In genomic region chr7:99537183-99537756, GRCm38 (mm10) we compare ENCODE assay signal across 8 mouse cellular contexts. TPM values are rescaled to one million over a fixed set of nuclear protein-coding genes. Genes with fewer than 3 reads are reported as not detected.
DNase-seq lines count a peak whose midpoint lies in the region; ATAC-seq and TF ChIP-seq lines count a peak whose summit lies in the region.

No protein-coding gene starts in this region.

- intact Hi-C loops in gastrocnemius, postnatal 14 days (cut with DNase I; ENCODE audit: low total_unique reads), result no loop called here

- no peak for ATAC-seq in neural tube, embryonic 12.5 days (ENCODE audit: low FRiP score, low read depth)
- no peak for ATAC-seq in granulocyte monocyte progenitor cell, adult 5-6 weeks (replicated peaks; ENCODE audit: poor library complexity, severe bottlenecking)

- DNase-seq in layer of hippocampus, adult 2 months (ENCODE audit: low spot score in 2 of 2), result no peak
- no peak for DNase-seq in layer of hippocampus, adult 9-11 months
- no peak for DNase-seq in embryonic facial prominence, embryonic 10.5 days (ENCODE audit: low spot score)
- peak; percentile 17 for DNase-seq in induced T-regulatory cell, adult 2 months (ENCODE audit: low read depth)
- DNase-seq in gastrocnemius, postnatal 14 days, result no peak
- DNase-seq in cerebellum, adult 11 months, result no peak

- H3K27ac ChIP-seq in layer of hippocampus, adult 2 months, result peak overlapping the region; percentile 95
- H3K27ac ChIP-seq in embryonic facial prominence, embryonic 10.5 days (replicated peaks), result peak overlapping the region; percentile 48; the same call in 1 of the 2 replicates
- H3K27ac ChIP-seq in neural tube, embryonic 12.5 days, result no peak overlapping the region

- peaks cover 18% of the 10 kb centered on the region for H3K27me3 ChIP-seq in embryonic facial prominence, embryonic 10.5 days (replicated peaks; ENCODE audit: low read depth, poor library complexity, severe bottlenecking)
- H3K27me3 ChIP-seq in neural tube, embryonic 12.5 days (replicated peaks), result no peaks in the 10 kb centered on the region

- H3K4me2 ChIP-seq in neural tube, embryonic 12.5 days (replicated peaks), result peak overlapping the region; percentile 87

- peaks cover 84% of the 10 kb centered on the region for H3K4me1 ChIP-seq in embryonic facial prominence, embryonic 10.5 days
- peaks cover 61% of the 10 kb centered on the region for H3K4me1 ChIP-seq in neural tube, embryonic 12.5 days

- H3K9ac ChIP-seq in neural tube, embryonic 12.5 days, result peak overlapping the region; percentile 36; the same call in 1 of the 2 replicates

- no peak for TF ChIP-seq CTCF in layer of hippocampus, adult 2 months (conservative IDR thresholded peaks at IDR 0.05)

- WGBS in embryonic facial prominence, embryonic 10.5 days, result 29% methylated on average over 5 of the region's 5 CpGs
- 36% methylated on average over 5 of the region's 5 CpGs for WGBS in neural tube, embryonic 12.5 days

- H3K9me3 ChIP-seq in embryonic facial prominence, embryonic 10.5 days, result no peaks in the 10 kb centered on the region
- no peaks in the 10 kb centered on the region for H3K9me3 ChIP-seq in neural tube, embryonic 12.5 days

- no peaks in the 10 kb centered on the region for H3K36me3 ChIP-seq in embryonic facial prominence, embryonic 10.5 days (replicated peaks)
- H3K36me3 ChIP-seq in neural tube, embryonic 12.5 days, result no peaks in the 10 kb centered on the region

- H3K4me3 ChIP-seq in layer of hippocampus, adult 2 months, result peak overlapping the region; percentile 89
- peak overlapping the region; percentile 71 for H3K4me3 ChIP-seq in embryonic facial prominence, embryonic 10.5 days
- peak overlapping the region; percentile 11; the same call in 1 of the 2 replicates for H3K4me3 ChIP-seq in neural tube, embryonic 12.5 days

RNA-seq across cellular contexts. Expression of gene Arrb1, which starts 2.0 kb away (rescaled TPM):
- 100 to 1,000 TPM; 143 to 148 TPM for total RNA-seq in layer of hippocampus, adult 2 months (2021)
- polyA plus RNA-seq in embryonic facial prominence, embryonic 10.5 days (2016; fragmentation: Nextera tagmentation; extraction: Ambion mirVana), result 12.6 and 13.7 TPM in 2 replicates
- polyA plus RNA-seq in neural tube, embryonic 12.5 days (2016; fragmentation: Nextera tagmentation; extraction: Ambion mirVana), result 16.3 and 18.4 TPM in 2 replicates
- total RNA-seq in gastrocnemius, postnatal 14 days (2021), result 10 to 100 TPM; 14.3 to 15.2 TPM
- total RNA-seq in granulocyte monocyte progenitor cell, adult 5-6 weeks (2014; fragmentation: Nextera tagmentation), result 35.3 and 40.1 TPM in 2 replicates
- total RNA-seq in granulocyte monocyte progenitor cell, adult 5-6 weeks (2017), result 24.1 and 36.6 TPM in 2 replicates

RNA-seq across cellular contexts. Expression of gene Rps3, which starts 53.7 kb away (rescaled TPM):
- 100 to 1,000 TPM; 278 to 289 TPM for total RNA-seq in layer of hippocampus, adult 2 months (2021)
- polyA plus RNA-seq in embryonic facial prominence, embryonic 10.5 days (2016; fragmentation: Nextera tagmentation; extraction: Ambion mirVana), result 769 and 805 TPM in 2 replicates
- polyA plus RNA-seq in neural tube, embryonic 12.5 days (2016; fragmentation: Nextera tagmentation; extraction: Ambion mirVana), result 536 and 541 TPM in 2 replicates
- total RNA-seq in gastrocnemius, postnatal 14 days (2021), result 100 to 1,000 TPM; 262 to 278 TPM
- 1,410 and 1,463 TPM in 2 replicates for total RNA-seq in granulocyte monocyte progenitor cell, adult 5-6 weeks (2014; fragmentation: Nextera tagmentation)
- 1,810 and 2,293 TPM in 2 replicates for total RNA-seq in granulocyte monocyte progenitor cell, adult 5-6 weeks (2017)

Comparison
In these comparisons a context has a peak if more than half of its experiments do, and no peak if none do; other contexts are left out.
1. H3K4me3 ChIP-seq: peak in every context shown above with its lines; median percentile 89 in layer of hippocampus, adult 2 months; 71 in embryonic facial prominence, embryonic 10.5 days; 11 in neural tube, embryonic 12.5 days.
2. RNA of gene Rps3, which starts 53.7 kb away (total RNA-seq): 1,410 to 2,293 TPM in granulocyte monocyte progenitor cell, adult 5-6 weeks; 278 to 289 TPM in layer of hippocampus, adult 2 months and 262 to 278 TPM in gastrocnemius, postnatal 14 days; every median in the first group is over 4 times any median in the second.